Mouse (Mus musculus) stomach, postnatal 0 days (tissue): Measurements from ENCODE around the gene Adh4. TPM values are rescaled to one million over a fixed set of nuclear protein-coding genes. Genes with fewer than 3 reads are reported as not detected.

Experiments used
- ATAC-seq: fragments of 200-750 bp; cut with Nextera tagmentation; 2 replicates; pipeline ENCODE4 v1.8.0; 2017; ENCODE audit not compliant: low FRiP score, low TSS enrichment
- DNase-seq: peaks from one replicate; pipeline ENCODE4 v3.0.0-alpha.2; 2016; ENCODE audit warnings: low spot score
- H3K27ac ChIP-seq: fragments of 300-500 bp; sonication (generic); replicated peaks from 2 replicates; pipeline ENCODE4 v1.5.1; 2014; ENCODE audit warnings: mild to moderate bottlenecking, control low read depth
- H3K27me3 ChIP-seq: fragments of 300-500 bp; sonication (generic); 2 replicates; pipeline ENCODE4 v1.6.1; 2014; ENCODE audit warnings: low read length; ENCODE audit not compliant: control insufficient read depth, insufficient read depth
- H3K36me3 ChIP-seq: fragments of 300-500 bp; sonication (generic); 2 replicates; pipeline ENCODE4 v1.6.1; 2014; ENCODE audit warnings: low read length, mixed read lengths; ENCODE audit not compliant: control insufficient read depth, insufficient read depth
- H3K4me1 ChIP-seq: fragments of 300-500 bp; sonication (generic); replicated peaks from 2 replicates; pipeline ENCODE4 v1.6.1; 2014; ENCODE audit warnings: antibody characterized with exemption; ENCODE audit not compliant: control insufficient read depth, insufficient read depth
- H3K4me2 ChIP-seq: fragments of 300-500 bp; sonication (generic); replicated peaks from 2 replicates; pipeline ENCODE4 v1.6.1; 2014; ENCODE audit warnings: low read depth, mild to moderate bottlenecking, control low read depth, moderate library complexity
- H3K4me3 ChIP-seq: fragments of 300-500 bp; sonication (generic); 2 replicates; pipeline ENCODE4 v1.5.1; 2014; ENCODE audit warnings: low read depth, low read length, control low read depth
- H3K9ac ChIP-seq: fragments of 300-500 bp; sonication (generic); 2 replicates; pipeline ENCODE4 v1.6.1; 2014; ENCODE audit warnings: mild to moderate bottlenecking, low read length, control low read depth, mixed read lengths
- H3K9me3 ChIP-seq: fragments of 300-500 bp; sonication (generic); 2 replicates; pipeline ENCODE4 v1.6.1; 2016; ENCODE audit warnings: low read length; ENCODE audit not compliant: control insufficient read depth
- CTCF ChIP-seq: IDR thresholded peaks from 2 replicates; pipeline ENCODE4 v1.5.1; 2016; ENCODE audit warnings: antibody characterized with exemption, low read depth, mild to moderate bottlenecking, moderate library complexity
- EP300 ChIP-seq: optimal IDR thresholded peaks from 2 replicates; pipeline ENCODE3; 2016; ENCODE audit warnings: antibody characterized with exemption
- WGBS: fragments of 180-500 bp; shearing (Covaris S2); extraction: QIAGEN DNeasy Blood & Tissue Kit; methylation state at CpG from one replicate; pipeline ENCODE4 v1.1.7; 2014; 5-methylcytosine and 5-hydroxymethylcytosine counted together
- polyA plus RNA-seq: library from polyadenylated mRNA; unstranded; fragments of >200 nt; fragmentation: Nextera tagmentation; extraction: Ambion mirVana; gene quantifications from 2 replicates; pipeline ENCODE4 v1.2.1, GENCODE M21; 2015

The Adh4 gene
- polyA plus RNA-seq, 1 experiment from 2014 or later: not detected

DNA sequence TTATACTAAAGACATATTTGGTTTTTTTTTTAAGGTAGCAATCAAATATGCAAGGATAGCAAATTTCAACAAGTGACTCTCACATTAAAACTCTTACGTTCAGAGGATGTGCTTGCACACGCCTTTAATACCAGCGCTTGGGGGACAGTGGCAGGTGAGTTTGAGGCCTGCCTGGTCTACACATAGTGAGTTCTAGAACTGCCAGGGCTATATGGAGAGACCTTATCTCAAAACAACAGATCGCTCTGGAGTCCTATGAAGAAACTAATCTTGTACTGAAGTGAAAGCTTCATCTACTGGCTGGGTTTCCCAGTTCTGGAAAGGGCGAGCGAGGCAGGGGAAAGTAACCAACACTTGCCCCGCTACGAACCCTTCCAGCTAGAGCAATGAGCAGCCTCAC, 64.2 kb downstream of the Adh4 start:
- Histone ChIP-seq H3K36me3 (peaks cover 2% of the 10 kb centered on the region; the same call in 1 of the 2 replicates), H3K9ac (no peak overlapping the region), H3K4me3 (no peak overlapping the region), H3K9me3 (no peaks in the 10 kb centered on the region), H3K4me1 (0 out of 2 replicates have a peak, but pooled peaks cover 2% of the 10 kb centered on the region), H3K27me3 (no peaks in the 10 kb centered on the region), H3K4me2 (no peak overlapping the region), H3K27ac (no peak overlapping the region)
- ATAC-seq (no peak), DNase-seq (no peak)
- 91% methylated on average over 8 of the region's 8 CpGs for WGBS
- TF ChIP-seq EP300 (no peak), CTCF (no peak)

Other genes with a start within 250 kb of the Adh4 start
- gene 4930579F01Rik, start 221.6 kb upstream of the Adh4 start, polyA plus RNA-seq: 0.11 and 0.22 TPM in 2 replicates
- gene Adh7, start 197.7 kb upstream of the Adh4 start, polyA plus RNA-seq: 31.3 and 43.4 TPM in 2 replicates
- gene Adh1, start 154.5 kb upstream of the Adh4 start, polyA plus RNA-seq: 134 and 155 TPM in 2 replicates
- 32.6 and 47.0 TPM in 2 replicates for gene Adh6a, start 102.2 kb upstream of the Adh4 start, polyA plus RNA-seq
- 0.74 and 0.79 TPM in 2 replicates for gene Adh6b, start 73.7 kb upstream of the Adh4 start, polyA plus RNA-seq
- 99.8 and 104 TPM in 2 replicates for gene Adh5, start 27.6 kb downstream of the Adh4 start, polyA plus RNA-seq
- gene Metap1, start 74.0 kb downstream of the Adh4 start, polyA plus RNA-seq: 33.9 and 34.1 TPM in 2 replicates
- 157 and 162 TPM in 2 replicates for gene Eif4e, start 110.7 kb downstream of the Adh4 start, polyA plus RNA-seq